Mouse (Mus musculus) myocyte (in vitro differentiated cells): Measurements from ENCODE around the gene Aldh5a1. TPM values are rescaled to one million over a fixed set of nuclear protein-coding genes. Genes with fewer than 3 reads are reported as not detected.

Experiments used
- H3K27me3 ChIP-seq: one replicate; pipeline ENCODE4 v1.6.1; 2011; ENCODE audit not compliant: control insufficient read depth, insufficient read depth, insufficient read length
- H3K36me3 ChIP-seq: one replicate; pipeline ENCODE4 v1.6.1; 2011; ENCODE audit not compliant: control insufficient read depth, insufficient read depth
- H3K4me2 ChIP-seq: one replicate; pipeline ENCODE4 v1.6.1; 2011; ENCODE audit warnings: low read depth, control low read depth
- H3K4me3 ChIP-seq: one replicate; pipeline ENCODE4 v1.5.1; 2011; ENCODE audit warnings: mild to moderate bottlenecking, control low read depth, moderate library complexity
- H3K79me2 ChIP-seq: one replicate; pipeline ENCODE4 v1.6.1; 2011; ENCODE audit not compliant: control insufficient read depth, insufficient read depth
- H3ac ChIP-seq: one replicate; pipeline ENCODE4 v1.6.1; 2011; ENCODE audit not compliant: control insufficient read depth, insufficient read length
- CEBPB ChIP-seq: IDR thresholded peaks from 2 replicates; pipeline ENCODE4 v1.6.1; 2011; ENCODE audit warnings: mild to moderate bottlenecking, moderate library complexity; ENCODE audit not compliant: poor library complexity, insufficient read depth, severe bottlenecking
- E2F4 ChIP-seq: IDR thresholded peaks from one replicate; pipeline ENCODE4 v1.6.1; 2011; ENCODE audit warnings: mild to moderate bottlenecking, control low read depth, moderate library complexity; ENCODE audit not compliant: insufficient read depth
- MAX ChIP-seq: IDR thresholded peaks from one replicate; pipeline ENCODE4 v1.6.1; 2011; ENCODE audit warnings: low read depth, mild to moderate bottlenecking, control low read depth
- MYOD1 ChIP-seq, 3 experiments: IDR thresholded peaks; one replicate each; pipeline ENCODE4 v1.6.1; 2011; ENCODE audit warnings: control low read depth in 2 of 3, low read depth in 2 of 3, mild to moderate bottlenecking in 2 of 3, moderate library complexity in 1 of 3; ENCODE audit not compliant: insufficient read length in 2 of 3, control insufficient read depth in 1 of 3
- MYOG ChIP-seq, 3 experiments: IDR thresholded peaks; one replicate each; pipeline ENCODE4 v1.6.1; 2011; ENCODE audit warnings: control low read depth in 2 of 3, low read depth in 2 of 3, mild to moderate bottlenecking in 2 of 3; ENCODE audit not compliant: insufficient read length in 2 of 3, control insufficient read depth in 1 of 3, insufficient read depth in 1 of 3
- POLR2A ChIP-seq: IDR thresholded peaks from one replicate; pipeline ENCODE4 v1.6.1; 2011; ENCODE audit warnings: low read depth, mild to moderate bottlenecking, control low read depth, moderate library complexity; ENCODE audit not compliant: insufficient read length
- POLR2AphosphoS2 ChIP-seq: IDR thresholded peaks from one replicate; pipeline ENCODE4 v1.6.1; 2011; ENCODE audit warnings: low read depth, control low read depth; ENCODE audit not compliant: insufficient read length
- REST ChIP-seq: IDR thresholded peaks from one replicate; pipeline ENCODE4 v1.6.1; 2011; ENCODE audit warnings: mild to moderate bottlenecking, control low read depth, moderate library complexity; ENCODE audit not compliant: insufficient read depth, insufficient read length
- SRF ChIP-seq: IDR thresholded peaks from one replicate; pipeline ENCODE4 v1.6.1; 2011; ENCODE audit warnings: low read depth; ENCODE audit not compliant: control insufficient read depth, insufficient read length
- TCF12 ChIP-seq: IDR thresholded peaks from one replicate; pipeline ENCODE4 v1.6.1; 2011; ENCODE audit warnings: mild to moderate bottlenecking, control low read depth; ENCODE audit not compliant: poor library complexity, insufficient read depth, severe bottlenecking
- TCF3 ChIP-seq: IDR thresholded peaks from one replicate; pipeline ENCODE4 v1.6.1; 2011; ENCODE audit warnings: low read depth, control low read depth; ENCODE audit not compliant: insufficient read length
- USF1 ChIP-seq: IDR thresholded peaks from one replicate; pipeline ENCODE4 v1.6.1; 2011; ENCODE audit warnings: low read depth, mild to moderate bottlenecking, control low read depth, moderate library complexity
- polyA plus RNA-seq: library from polyadenylated mRNA; unstranded; fragments of >200 nt; fragmentation: generic; extraction: Trizol; gene quantifications from one replicate; pipeline ENCODE4 v1.2.1, GENCODE M21; 2012; ENCODE audit warnings: missing spikeins

Aldh5a1 gene
- polyA plus RNA-seq, 1 experiment: 0.54 TPM

DNA sequence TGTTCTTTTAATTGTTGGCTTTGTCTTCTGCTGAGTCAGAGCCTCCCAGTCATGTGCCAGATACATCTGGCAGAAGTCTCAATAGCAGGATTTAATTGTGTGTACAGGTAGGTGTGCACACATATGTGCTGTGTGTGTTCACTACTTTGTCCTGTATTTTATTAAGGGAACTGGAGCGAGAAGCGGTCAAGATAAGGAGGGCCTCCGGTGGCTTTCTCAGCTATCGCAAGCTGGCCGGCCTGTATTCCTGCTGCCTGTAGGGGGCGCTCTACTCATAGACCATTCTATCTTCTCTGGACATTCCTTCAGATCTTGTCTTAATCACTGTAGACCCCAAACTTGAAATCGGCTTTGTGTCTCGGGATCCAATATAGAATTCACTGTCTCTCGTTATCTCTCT lies 1.2 kb upstream of the Aldh5a1 start:
- Histone ChIP-seq H3K36me3 (no peaks in the 10 kb centered on the region), H3ac (no peak overlapping the region), H3K79me2 (no peaks in the 10 kb centered on the region), H3K4me3 (no peak overlapping the region), H3K27me3 (no peaks in the 10 kb centered on the region), H3K4me2 (peak overlapping the region; percentile 87)
- TF ChIP-seq MAX: no peak
- no peak for TF ChIP-seq E2F4
- no peak for TF ChIP-seq SRF
- no peak for TF ChIP-seq CEBPB
- TF ChIP-seq POLR2A: no peak
- no peak for TF ChIP-seq POLR2AphosphoS2
- no peak for TF ChIP-seq MYOD1 (IDR thresholded peaks at IDR 0.05; ENCODE audit: control insufficient read depth in 1 of 3, insufficient read length in 2 of 3, low read depth in 2 of 3)
- no peak for TF ChIP-seq USF1
- TF ChIP-seq REST: no peak
- TF ChIP-seq TCF3: no peak
- TF ChIP-seq MYOG (IDR thresholded peaks at IDR 0.05; ENCODE audit: control insufficient read depth in 1 of 3, insufficient read depth in 1 of 3, insufficient read length in 2 of 3, low read depth in 2 of 3): no peak
- TF ChIP-seq TCF12: no peak

DNA sequence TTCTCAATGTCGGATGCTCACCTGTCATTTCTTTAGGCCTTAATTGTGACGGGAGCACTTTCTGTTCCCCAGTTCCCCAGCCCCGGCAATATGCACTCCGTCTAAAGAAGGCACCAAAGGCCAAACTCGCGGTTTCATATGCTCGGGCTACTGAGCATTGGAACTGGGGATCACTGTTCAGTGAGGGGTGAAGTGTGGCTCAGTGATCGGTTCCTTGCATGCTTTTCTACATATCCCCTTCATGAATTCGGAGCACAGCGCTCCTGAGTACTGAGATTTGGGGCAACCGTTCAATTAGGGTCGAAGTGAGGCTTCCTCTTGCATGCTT lies 342 bp upstream of the Aldh5a1 start:
- Histone ChIP-seq H3K4me2 (peak overlapping the region; percentile 87), H3K27me3 (no peaks in the 10 kb centered on the region), H3K79me2 (no peaks in the 10 kb centered on the region), H3K36me3 (no peaks in the 10 kb centered on the region), H3K4me3 (peak overlapping the region; percentile 19), H3ac (peak overlapping the region; percentile 48)
- TF ChIP-seq MAX: no peak
- no peak for TF ChIP-seq TCF12
- TF ChIP-seq MYOG (IDR thresholded peaks at IDR 0.05; ENCODE audit: control insufficient read depth in 1 of 3, insufficient read depth in 1 of 3, insufficient read length in 2 of 3, low read depth in 2 of 3): no peak
- TF ChIP-seq TCF3: no peak
- no peak for TF ChIP-seq POLR2AphosphoS2
- TF ChIP-seq REST: no peak
- TF ChIP-seq SRF: no peak
- TF ChIP-seq CEBPB: no peak
- TF ChIP-seq E2F4: no peak
- no peak for TF ChIP-seq MYOD1 (IDR thresholded peaks at IDR 0.05; ENCODE audit: control insufficient read depth in 1 of 3, insufficient read length in 2 of 3, low read depth in 2 of 3)
- no peak for TF ChIP-seq USF1
- no peak for TF ChIP-seq POLR2A

DNA sequence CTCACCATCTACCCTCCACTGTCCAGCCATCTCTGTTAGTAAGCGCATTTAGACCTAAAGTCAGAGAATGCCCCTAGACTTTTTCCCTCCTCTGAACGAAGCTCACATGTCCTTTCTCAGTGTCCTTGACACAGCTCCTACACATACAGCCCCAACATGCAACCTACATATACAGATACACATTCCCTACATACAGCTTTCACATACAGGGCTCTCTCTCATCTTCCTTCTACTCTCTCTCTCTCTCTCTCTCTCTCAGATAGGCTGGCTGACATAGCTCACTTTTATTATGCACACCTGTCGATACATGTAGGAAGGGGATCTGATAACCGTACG lies 721 bp downstream of the Aldh5a1 start:
- Histone ChIP-seq H3ac (peak overlapping the region; percentile 48), H3K4me2 (peak overlapping the region; percentile 60), H3K4me3 (peak overlapping the region; percentile 19), H3K27me3 (no peaks in the 10 kb centered on the region), H3K36me3 (no peaks in the 10 kb centered on the region), H3K79me2 (no peaks in the 10 kb centered on the region)
- TF ChIP-seq REST: no peak

DNA sequence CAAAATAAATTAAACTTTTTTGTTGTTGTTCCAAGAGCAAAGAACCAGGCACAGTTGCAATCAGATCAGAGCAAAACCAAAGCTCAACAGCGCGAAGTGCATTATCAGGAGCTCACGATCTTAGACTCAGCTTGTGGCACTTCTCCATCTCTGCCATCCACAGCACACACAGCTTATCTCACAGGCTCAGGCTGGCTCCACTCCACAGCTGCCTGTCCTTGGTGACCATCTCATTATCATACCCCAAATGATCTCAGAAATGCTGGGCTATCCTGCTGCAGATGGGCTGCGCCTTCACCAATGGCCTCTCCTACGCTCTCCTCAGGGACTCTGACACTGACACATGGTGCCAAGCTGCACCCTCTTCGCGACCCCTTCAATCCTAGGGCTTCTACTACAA lies 4.3 kb downstream of the Aldh5a1 start:
- no peak overlapping the region for H3ac ChIP-seq
- H3K79me2 ChIP-seq: no peaks in the 10 kb centered on the region
- no peaks in the 10 kb centered on the region for H3K36me3 ChIP-seq
- H3K27me3 ChIP-seq: no peaks in the 10 kb centered on the region
- H3K4me3 ChIP-seq: no peak overlapping the region
- no peak overlapping the region for H3K4me2 ChIP-seq
- TF ChIP-seq POLR2AphosphoS2 (no peak), USF1 (no peak), POLR2A (no peak), MYOD1 (IDR thresholded peaks at IDR 0.05; ENCODE audit: control insufficient read depth in 1 of 3, insufficient read length in 2 of 3, low read depth in 2 of 3) (no peak), TCF3 (no peak), MYOG (IDR thresholded peaks at IDR 0.05; ENCODE audit: control insufficient read depth in 1 of 3, insufficient read depth in 1 of 3, insufficient read length in 2 of 3, low read depth in 2 of 3) (no peak), CEBPB (no peak), E2F4 (no peak), SRF (no peak)

DNA sequence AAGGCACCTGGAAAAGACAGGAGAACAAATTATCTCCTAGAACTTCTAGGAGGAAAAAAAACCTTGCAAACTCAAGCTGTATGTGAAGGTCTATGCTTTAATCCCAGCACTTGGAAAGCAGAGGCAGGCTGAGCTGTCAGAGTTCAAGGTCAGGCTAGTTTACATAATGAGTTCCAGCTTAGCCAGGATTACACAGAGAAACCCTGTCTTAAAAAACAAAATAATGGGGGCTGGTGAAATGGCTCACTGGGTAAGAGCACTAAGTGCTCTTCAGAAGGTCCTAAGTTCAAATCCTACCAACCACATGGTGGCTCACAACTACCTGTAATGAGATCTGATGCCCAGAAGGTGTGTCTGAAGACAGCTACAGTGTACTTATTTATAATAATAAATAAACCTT lies 6.9 kb downstream of the Aldh5a1 start:
- Histone ChIP-seq H3K36me3 (no peaks in the 10 kb centered on the region), H3K4me3 (no peak overlapping the region), H3K4me2 (no peak overlapping the region), H3K27me3 (no peaks in the 10 kb centered on the region), H3ac (no peak overlapping the region), H3K79me2 (no peaks in the 10 kb centered on the region)
- no peak for TF ChIP-seq POLR2A
- TF ChIP-seq USF1: no peak
- TF ChIP-seq POLR2AphosphoS2: no peak
- no peak for TF ChIP-seq MAX
- no peak for TF ChIP-seq E2F4
- no peak for TF ChIP-seq MYOD1 (IDR thresholded peaks at IDR 0.05; ENCODE audit: control insufficient read depth in 1 of 3, insufficient read length in 2 of 3, low read depth in 2 of 3)
- no peak for TF ChIP-seq REST
